Mouse (Mus musculus): ENCODE data around the gene Galnt17.

- TF ChIP-seq POLR2A (IDR thresholded peaks at IDR 0.05; ENCODE audit: insufficient read depth, low read length) (no peak), CTCF (IDR thresholded peaks at IDR 0.05; ENCODE audit: low read depth, low read length) (peak; percentile 100), EP300 (IDR thresholded peaks at IDR 0.05; ENCODE audit: insufficient read depth, low read depth, low read length) (no peak)
Observed at GRCm38 (mm10) chr5:130853371-130853770, 454.9 kb downstream of the Galnt17 start.
